Mouse (Mus musculus) c-Kit-positive CD71-negative TER-119-negative erythroid progenitor cells, embryonic 14.5 days (primary cell): ENCODE measurements around the gene Map3k11.

Experiments
- DNase-seq: peaks from one replicate; pipeline ENCODE4 v3.0.0-alpha.2; 2013; ENCODE audit warnings: low read depth

Gene Map3k11

DNA sequence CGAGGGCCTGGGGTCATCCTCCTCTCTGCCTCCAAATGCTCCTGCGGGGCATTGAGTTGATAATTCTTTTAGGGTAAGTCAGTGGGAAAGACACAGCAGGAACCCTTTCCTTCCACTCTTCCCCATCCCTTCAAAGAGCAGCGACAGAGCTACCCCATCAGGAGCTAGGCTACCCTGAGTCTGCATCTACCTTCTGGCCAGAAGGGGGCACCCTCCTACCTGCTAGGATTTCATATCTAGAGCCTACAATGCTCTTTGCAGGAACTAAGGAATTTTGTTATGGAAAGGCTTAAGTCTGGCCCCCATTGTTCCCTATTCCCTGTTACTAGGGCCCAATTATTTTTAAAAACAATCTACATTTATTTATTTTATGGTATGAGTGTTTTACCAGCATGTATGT is 22.7 kb downstream of the Map3k11 start:
- DNase-seq = no peak

DNA sequence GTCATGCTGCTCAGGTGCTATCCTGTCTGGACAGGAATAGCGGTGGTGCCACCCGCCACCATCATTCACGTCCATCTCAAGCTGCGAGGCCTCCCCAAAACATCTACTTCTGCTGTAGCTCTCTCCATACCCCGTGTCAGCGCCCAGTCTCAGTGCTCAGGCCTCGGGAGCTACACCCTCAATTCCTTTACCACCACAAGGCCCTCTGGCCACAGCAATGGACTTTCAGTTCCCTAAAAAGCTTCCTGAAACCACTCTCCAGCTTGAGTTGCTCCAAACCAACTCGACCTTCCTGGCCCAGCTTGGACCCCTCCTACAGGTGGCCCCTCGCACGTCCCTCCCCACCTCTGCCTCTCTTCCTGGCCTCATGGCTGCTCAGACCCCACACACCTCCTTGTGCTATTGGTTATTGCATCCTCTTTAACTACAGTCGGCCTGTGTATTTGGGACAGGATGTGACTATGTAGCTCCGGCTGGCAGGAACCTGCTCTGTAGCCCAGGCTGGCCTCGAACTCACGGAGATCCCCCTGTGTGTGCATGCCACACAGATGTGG is 23.4 kb downstream of the Map3k11 start:
- DNase-seq = no peak

DNA sequence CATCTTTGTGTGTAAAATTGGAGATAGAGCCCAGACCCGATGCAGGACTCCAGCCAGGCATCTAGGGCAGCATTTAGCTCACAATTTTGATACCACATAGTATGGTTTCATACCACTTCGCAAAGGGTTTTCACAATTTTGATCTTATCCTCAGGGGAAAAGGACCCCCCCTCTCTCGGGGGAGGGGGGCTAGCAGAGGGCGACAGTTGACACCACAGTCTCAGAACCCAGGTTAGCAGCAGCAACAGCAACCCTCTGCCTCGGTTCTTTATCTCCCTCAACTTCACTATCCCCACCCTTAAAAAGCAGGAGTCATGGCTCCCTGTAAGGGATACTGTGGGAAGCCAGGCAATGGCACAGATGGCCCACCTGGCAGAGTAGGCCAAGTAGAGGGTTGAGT is 24.7 kb downstream of the Map3k11 start:
- DNase-seq = no peak

DNA sequence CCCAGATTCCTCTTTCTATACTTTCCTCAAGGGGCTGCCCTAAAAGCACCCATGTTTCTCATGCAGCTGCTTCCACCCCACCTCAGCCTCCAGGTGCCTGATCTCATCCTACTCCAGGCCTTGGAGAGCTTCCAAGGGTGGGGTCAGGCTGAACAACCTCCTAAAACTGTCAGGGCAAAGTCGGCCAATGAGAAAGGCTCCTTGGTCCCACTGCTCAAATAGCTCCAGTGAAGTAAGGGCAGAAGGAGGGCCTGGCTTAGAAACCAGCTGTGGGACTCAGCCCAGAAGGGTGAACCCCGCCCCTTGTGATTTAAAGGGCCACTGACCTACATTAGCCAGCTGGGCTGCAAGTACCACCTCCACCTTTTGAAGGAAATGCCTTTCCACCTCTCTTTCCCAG is 25.2 kb downstream of the Map3k11 start:
- DNase-seq = no peak

DNA sequence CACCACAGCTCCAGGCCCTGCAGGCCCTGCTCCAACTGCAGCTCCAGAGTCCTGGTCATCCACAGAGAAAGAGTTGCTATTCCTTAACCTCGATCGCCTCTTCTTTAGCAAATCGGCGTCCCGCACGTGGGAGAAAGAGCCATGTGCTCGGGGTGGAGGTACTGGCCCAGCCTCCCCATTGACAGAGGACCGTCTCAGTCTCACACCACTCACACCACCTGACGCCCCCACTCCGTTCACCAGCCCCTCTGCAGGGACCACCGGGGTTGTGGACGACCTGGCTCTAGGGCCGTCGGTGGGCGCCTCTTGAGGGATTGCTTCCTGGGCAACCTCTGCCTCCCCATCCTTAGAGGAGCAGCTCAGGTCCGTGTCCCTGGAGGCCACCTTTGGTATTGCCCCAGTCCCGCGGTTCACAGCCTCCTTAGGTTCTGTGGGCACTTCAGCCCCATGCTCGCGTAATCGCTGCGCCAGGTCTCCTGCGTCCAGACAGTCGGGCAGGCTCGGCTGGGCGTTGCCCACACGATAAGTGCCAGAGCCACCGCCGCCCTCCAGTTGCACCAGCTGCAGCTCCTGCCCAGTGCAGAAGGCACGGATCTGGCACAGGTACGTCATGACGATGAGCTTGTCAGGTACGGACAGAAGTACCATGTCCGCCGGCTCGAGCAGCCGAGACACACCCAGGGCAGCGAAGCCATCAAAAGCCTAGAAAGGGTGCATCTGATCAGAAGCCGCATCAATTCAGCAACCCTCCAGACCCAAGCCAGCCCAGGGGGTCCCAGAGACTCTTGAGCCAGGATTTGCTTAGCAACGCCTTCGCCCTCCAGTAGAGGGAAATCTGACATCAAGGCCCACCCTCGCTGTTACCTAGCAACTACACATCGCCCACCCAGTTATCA is 27.5 kb downstream of the Map3k11 start:
- no peak for DNase-seq

DNA sequence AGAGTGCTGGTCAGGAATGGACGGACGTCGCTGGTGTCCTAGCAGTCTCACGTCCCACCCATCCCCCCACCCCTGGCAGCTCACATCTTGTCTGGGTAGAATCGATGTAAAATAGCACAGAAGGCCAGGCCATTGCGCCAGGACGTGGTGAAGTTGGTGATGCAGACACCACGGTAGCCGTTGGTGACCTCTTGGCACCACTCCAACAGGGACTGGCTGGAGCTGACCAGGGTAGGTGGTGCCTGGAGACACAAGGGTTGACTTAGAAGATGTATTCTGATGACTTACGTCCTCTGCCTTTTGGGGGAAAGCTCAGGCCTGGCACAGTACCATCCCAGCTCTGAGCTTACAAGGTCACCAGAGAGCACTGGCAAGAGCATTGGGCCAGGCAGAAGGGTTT is 28.4 kb downstream of the Map3k11 start:
- no peak for DNase-seq

DNA sequence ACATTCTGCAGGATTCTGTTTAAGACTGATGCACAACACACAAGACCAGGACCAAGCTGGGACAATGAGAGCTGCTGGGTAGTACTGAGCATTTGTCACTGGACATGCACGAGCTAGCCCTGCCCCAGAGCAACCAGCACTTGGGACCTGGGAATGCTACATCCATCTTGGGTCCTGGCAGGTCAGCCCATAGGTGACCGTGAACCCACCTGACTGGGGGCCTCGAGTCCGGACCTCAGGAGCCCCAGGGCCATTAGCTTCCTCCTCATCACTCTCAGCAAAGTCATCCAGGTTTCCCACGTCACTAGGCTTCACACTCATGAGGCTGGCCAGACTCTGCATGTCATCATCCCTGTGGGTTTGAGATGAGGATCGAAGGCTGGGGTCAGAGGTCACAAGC is 32.7 kb downstream of the Map3k11 start:
- DNase-seq = no peak

DNA sequence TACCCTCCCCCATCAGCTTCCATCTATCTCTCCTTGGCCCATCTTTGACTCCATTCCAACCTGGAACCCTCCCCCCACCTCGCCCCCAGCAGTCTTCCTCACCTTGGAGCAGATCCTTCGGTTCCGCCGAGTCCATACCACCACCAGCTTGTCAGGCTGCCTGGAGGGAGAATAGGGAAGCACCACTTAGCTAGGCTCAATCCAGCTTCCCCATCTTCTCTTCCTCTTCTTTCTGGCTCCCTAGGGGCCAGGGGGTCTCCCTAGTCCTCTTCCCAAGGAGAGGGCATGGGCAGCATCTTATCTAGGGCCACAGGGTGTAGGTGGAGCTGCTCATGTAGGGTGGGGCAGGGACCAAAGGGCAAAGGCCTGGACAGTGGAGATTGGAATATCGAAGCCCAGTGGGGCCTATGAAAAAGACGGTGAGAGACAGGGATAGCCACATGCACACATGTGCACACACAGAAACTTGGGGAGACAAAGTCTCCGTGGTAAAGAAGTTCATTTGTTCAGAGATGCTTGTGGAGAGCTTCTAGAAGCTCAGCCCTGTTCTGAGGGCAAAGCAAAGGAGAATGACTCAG is 34.4 kb downstream of the Map3k11 start:
- no peak for DNase-seq

DNA sequence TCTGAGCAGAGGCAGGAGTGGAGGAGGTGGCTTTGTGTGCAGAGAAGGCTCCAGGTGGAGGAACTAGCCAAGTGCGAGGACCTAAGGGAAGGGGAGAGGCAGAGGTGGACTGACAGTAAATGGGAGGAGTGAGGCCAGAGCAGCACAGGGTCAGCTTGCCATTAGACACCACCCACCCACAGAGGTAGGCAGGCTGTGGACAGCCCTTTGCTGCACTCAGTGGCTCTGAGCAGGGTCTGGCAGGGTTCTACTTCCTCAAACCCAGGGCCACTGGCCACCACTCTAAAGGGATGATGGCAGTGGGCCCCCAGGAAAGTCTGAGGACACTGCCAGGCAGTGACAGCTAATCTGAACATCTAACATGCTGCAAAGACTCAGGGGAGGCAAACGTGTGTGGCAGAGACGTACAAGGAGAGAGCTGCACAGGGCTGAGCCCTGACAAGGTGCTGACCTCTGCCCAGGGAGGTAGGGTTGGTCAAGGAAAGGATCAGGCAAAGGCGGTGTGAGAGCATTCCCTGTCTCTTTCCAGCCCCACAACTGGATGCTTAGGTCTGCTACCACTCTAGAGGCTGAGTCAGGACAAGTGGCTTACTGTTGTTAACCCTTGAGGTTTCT is 35.5 kb downstream of the Map3k11 start:
- no peak for DNase-seq

DNA sequence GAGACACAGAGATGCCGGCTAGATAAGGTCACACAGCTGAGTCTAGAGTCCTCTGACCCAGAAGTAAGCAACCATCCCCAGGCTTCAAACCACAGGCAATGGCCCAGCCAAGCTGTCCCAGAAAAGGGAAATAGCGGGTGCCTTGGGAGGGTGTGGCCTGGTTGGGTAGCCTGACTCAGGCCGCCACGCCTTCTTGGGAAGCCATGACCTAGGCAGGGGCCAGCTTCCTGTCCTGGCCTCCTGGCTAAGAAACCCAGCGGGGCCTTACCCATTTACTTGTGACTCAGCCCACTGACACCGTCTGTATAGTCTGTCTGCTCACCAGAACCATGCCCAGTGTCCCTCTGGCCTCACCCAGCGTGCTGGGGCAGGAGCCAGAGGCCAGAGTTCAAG is 36.0 kb downstream of the Map3k11 start:
- DNase-seq = peak; percentile 86

DNA sequence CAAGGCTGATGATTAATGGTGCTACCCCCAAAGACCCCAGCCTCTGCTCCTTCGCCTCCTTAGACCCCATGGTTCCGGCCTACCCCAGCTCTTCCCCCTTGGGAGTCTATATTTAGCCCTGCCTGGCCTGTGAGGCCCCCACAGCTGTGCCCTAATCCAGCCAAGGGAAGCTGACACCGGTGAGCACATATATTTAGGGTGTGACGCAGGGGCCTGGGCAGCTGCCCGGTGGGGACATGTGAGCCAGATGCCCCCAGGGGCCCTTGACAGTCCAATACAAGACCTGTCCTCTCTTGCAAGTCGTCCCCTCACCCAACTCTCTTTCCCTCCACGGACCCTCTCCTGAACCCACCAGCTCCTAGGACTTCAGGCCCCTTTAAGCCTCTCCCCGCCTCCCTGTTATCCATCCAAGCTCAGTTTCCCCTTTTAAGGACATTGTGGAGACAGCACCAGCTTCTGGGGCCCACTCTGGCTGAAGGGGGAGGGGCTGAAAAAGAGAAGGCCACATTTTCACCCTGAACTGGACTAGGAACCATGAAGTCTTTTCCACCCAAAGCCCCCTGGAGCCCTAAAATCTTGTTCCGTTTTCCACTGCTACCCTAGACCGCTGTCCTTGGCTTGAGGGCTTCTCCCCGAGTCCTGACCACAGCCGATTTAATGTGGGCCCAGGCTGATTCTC is 36.6 kb downstream of the Map3k11 start:
- no peak for DNase-seq

DNA sequence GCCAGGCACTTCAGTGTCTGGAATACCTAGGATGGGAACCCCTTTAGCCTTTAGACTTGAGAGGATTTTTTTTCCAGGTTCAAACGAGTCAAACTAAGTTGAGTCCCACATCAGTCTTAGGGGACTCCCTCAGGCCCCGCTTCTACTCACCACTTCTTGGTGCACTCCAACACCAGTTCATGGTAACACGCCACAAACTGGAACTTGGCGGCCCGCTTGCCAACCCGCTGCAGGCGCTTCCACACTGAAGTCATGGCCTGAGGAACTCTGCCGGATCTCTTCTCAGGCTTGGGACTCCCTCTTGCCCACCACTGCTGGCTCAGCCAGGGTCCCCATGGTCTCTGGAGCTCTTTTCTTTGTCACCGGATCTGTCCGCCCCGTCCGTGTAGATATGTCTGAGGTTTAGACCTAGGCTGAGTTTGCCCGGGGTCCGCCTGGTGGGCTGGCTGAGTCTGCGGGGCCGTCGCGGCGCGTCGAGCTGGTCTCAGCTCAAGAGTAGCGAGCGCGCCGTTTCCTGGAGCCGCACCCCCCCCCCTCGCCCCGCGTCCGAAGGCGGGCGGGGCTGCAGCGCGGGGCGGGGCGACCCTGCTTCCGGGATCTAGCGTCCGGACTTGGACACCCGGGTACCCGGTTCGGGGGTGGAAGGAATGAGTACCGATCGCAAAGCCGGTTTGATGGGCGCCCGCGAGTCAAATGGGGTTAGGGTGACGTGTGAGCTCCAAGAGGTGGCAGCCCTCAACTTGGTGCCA is 37.4 kb downstream of the Map3k11 start, which contains the start of gene Ehbp1l1:
Gene Ehbp1l1 (minus strand): TSS at position 551 of the 749 bp plus-strand sequence.
- peak; percentile 63 for DNase-seq

DNA sequence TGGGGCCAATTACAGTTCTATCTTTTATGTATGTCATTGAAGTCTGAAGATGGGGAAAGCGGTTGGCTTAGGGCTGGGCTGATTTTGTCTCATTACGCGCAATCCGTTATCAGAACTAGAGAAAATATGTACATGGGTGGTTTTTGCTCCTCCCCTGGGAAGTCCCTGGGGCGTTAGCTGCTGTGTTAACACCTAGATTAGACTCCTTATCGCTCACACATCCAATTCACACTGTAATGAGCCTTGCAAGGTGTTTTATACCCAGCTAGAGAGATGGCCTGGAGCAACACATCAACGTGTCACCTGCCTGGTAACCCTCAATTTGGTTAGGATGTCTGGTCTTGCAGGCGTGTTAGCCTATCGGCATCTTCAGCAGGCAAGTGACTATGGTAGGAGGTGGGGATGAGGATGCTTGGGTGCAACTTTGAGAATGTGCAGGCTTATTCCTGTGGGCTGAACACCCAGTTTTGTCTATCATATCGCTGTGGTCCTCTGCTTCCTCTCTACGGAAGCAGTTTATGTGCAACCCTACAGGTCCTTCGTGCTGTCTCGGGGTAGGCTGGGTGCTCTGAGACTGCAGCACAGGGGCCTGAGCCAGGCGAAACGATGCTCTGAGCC is 38.5 kb downstream of the Map3k11 start:
- no peak for DNase-seq

DNA sequence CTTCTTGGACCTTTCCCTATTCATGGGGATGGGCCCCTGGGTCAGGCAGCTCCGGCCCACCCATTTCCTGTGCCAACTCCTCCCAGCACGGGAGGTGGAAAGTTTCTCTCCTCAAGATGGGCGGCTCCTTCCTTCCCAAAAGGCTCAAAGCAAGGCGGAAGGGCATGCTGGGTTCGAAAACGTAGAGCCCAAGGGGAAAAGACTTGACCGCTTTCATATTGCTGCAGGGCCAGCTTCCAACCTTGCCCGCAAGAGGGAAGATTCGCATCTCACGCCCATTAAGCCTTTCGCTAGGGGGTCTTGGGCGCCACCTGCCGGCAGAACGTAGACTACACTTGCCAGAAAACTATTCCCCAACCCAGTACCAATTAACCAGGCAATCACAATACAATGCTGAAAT is 39.2 kb downstream of the Map3k11 start:
- peak; percentile 81 for DNase-seq

DNA sequence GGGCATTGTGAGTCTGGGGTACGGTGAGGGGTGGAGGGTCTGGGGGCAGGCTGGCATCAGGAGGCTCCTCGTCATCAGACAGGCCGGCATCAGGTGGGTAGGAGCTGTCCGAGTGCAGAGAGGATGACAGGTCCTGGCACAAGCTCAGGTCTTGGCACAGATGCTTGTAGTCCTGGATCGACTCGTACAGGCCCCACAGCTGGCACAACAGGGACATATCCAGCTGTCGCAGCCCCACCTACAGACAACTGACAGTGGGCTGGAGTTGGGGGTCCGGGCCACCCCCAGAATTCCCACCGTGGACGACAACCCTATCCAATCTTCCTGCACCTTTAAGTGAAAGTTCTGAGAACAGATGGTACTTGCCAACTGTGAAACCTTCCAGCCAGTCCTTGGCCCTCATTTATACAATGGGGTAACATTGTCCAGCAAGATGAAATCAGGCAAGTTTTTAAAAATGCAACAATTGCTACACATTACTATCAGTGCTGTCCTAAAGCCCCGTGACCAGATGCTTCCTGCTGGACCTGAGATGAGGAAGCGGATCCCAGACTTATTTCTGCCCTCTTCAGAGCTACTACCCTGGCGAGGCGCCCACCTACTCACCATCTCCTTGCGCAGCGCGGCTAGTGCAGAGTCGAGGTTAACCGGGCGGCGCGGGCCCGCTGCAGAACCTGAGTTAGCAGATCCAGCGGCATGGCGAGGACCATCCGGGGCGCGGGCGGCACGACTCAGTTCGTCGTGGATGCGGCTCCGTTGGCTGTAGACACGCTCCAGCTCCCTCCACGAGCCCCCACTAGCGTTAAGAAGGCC is 40.3 kb downstream of the Map3k11 start:
- no peak for DNase-seq

DNA sequence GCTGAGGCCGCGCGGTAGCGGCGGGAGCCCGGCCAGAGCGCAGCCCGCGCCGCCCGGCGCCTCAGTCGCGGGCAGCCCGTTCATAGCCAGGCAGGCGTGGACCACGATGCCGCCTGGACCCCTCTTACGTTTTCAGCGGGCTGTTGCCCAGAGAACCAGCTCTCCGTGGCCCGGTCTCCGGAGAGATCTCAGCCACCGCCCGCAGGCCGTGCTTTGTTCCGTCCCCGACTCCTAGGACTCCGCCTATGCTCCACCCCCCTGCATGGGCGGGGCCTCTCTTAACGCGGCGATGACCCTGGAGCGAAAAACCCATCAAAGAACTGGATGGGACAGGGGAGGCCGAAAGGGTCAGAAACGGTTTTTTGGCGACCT is 40.9 kb downstream of the Map3k11 start, which contains the start of gene Fam89b:
Gene Fam89b (minus strand): TSS at position 210 of the 372 bp plus-strand sequence.
- DNase-seq = peak; percentile 85

DNA sequence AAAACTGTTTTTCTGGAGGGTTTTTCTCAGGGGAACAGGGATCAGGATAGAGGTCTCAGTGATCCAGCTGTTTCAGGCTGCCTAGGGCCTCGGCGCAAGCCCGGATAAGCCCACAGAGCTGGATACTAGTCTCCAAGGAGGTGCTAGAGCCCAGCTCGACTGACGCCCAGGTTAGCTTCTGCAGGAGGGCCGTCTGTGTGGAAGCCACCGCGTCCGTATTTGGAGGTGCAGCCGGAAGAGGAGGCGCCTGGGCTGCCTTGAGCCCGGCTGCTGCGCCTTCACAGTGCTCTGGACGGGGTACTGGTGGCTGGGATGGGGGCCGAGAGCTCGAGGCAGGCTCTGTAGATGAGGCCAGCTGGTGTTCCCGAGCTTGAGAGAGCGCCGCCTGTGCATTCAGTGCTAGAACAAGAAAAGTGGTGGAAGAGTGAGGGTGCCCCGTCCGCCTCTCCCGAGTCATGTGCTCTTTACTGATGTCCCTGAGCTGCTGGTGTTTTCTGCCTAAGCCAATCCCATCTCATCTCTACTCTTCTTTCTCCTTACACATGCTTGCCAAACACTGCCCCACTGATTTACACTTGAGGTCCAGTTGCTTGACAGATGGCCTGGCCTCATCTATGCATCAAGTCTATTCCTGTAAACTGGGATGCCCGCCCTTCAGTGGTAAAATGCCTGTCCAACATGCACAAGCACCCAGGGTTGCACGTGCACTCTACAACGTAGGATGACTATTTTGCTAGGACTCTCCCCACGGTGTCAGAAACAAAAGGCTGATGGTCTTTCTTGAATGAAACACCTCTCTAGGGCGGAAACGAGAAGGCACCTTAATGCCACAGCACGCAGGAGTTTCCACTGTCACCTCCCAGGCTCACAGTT is 42.0 kb downstream of the Map3k11 start:
- DNase-seq = no peak

DNA sequence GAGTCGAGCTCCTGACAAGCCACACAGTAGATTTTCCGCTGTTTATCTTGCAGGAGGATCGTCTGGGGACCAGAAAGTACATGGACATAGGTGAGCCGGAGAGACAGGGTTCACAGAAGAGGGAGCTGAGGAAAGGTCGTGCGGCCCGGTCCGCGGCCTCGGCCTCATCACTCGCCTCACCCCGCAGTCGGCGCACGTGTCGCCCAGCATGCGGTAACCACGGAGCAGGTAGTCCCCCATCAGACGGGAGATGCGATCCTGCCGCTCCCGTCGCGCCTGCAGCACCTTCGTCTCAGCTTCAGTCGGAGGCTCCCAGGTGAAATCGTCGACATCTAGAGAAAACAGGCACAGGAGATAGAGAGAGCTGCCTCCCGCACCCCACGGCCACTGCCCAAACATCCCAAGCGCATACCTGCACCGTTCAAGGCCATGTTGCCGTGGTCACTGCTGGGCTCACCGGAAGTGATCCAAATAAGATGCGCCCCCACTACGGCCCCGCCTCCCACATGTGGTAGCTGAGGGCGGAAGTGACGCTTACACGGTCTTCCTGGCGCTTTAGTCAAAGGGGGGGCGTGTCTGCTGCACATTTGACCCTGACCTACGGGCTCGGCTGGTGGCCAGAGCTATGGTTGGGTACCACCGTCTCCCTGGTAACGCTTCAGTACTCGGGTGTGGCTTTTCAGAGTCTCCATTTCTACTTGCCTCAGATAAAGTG is 42.9 kb downstream of the Map3k11 start:
- DNase-seq = peak; percentile 90

DNA sequence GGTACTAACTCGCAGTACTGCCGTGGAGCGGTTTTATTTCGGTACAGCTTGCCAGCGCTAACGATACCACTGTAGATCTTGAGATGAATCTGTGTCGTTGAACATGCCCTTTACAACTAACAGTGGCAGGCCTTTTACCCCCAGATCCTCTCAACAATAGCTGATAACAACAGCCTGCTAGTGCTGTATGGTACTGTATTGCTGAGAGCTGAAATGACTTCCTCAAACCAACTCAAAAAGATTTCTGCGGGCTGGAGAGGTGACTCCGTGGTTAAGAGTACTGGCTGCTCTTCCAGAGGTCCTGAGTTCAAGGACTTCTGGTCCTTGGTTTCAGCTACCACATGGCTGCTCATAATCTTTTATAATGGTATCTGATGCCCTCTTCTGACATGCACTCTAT is 45.8 kb downstream of the Map3k11 start:
- no peak for DNase-seq
